Mouse (Mus musculus): ENCODE results near the gene Mrnip. TPM values are rescaled to one million over a fixed set of nuclear protein-coding genes. Genes with fewer than 3 reads are reported as not detected.
A peak's percentile ranks its signal among the peaks of the same experiment; 100 is the strongest.

Gene Mrnip
- polyA plus RNA-seq, 1 experiment, result 3.8 TPM

- Histone ChIP-seq H3K4me1 (ENCODE audit: control insufficient read depth, insufficient read depth, insufficient read length, low read length) (peaks cover 16% of the 10 kb centered on the region; the same call in 1 of the 2 replicates), H3K27me3 (ENCODE audit: control insufficient read depth, insufficient read depth, low read length) (no peaks in the 10 kb centered on the region), H3K36me3 (ENCODE audit: control insufficient read depth, insufficient read depth, low read length) (peaks cover 3% of the 10 kb centered on the region), H3K4me3 (ENCODE audit: low read depth, low read length) (no peak overlapping the region), H3K27ac (ENCODE audit: insufficient read depth, low read depth, low read length) (0 out of 2 replicates have a peak overlapping the region, but pooled peaks have one; percentile 5)
- WGBS, result 57% methylated on average over 7 of the region's 7 CpGs
- TF ChIP-seq CTCF (IDR thresholded peaks at IDR 0.05; ENCODE audit: extremely low read depth, insufficient read length, insufficient replicate concordance, low read depth, low read length) (0 out of 2 replicates have a peak, but pooled peaks have one; percentile 12), POLR2A (IDR thresholded peaks at IDR 0.05; ENCODE audit: low read depth, low read length) (no peak)
These were observed 19.8 kb downstream of the Mrnip start for GRCm38 (mm10) chr11:50194070-50194469.

GRCm38 (mm10) chr11:50194793-50195192 lies 20.5 kb downstream of the Mrnip start:
- H3K27ac ChIP-seq (ENCODE audit: insufficient read depth, low read depth, low read length), result 0 out of 2 replicates have a peak overlapping the region, but pooled peaks have one; percentile 8

DNA sequence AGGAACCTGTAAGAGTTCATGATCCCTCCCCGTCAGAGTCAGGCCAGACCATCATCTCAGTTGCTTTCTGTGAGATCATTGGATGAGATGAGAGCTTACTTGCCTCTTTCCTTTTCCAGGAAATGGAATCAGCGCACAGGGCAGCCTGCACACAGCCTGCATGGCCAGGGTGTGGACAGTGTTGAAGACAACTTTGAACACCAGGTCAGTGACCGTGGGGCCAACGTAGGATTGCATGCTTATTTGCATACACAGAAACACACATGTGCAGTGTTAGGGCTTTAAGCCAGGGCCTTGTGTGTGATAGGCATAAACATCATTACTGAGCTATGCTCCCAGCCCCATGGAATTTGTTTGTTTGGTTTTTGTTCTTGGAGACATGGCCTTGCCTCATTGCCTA lies 23.3 kb downstream of the Mrnip start:
- TF ChIP-seq POLR2A (IDR thresholded peaks at IDR 0.05; ENCODE audit: low read depth, low read length) (no peak), CTCF (IDR thresholded peaks at IDR 0.05; ENCODE audit: extremely low read depth, insufficient read length, insufficient replicate concordance, low read depth, low read length) (no peak)
- no peaks in the 10 kb centered on the region for H3K27me3 ChIP-seq (ENCODE audit: control insufficient read depth, insufficient read depth, low read length)

More at GRCm38 (mm10) chr11:50194793-50195192, 20.5 kb downstream of the Mrnip start:
- 42% methylated on average over 4 of the region's 4 CpGs for WGBS
- H3K27me3 ChIP-seq (ENCODE audit: control insufficient read depth, insufficient read depth, low read length), result no peaks in the 10 kb centered on the region
- H3K4me1 ChIP-seq (ENCODE audit: control insufficient read depth, insufficient read depth, insufficient read length, low read length), result peaks cover 16% of the 10 kb centered on the region; the same call in 1 of the 2 replicates
- TF ChIP-seq CTCF (IDR thresholded peaks at IDR 0.05; ENCODE audit: extremely low read depth, insufficient read length, insufficient replicate concordance, low read depth, low read length) (no peak), POLR2A (IDR thresholded peaks at IDR 0.05; ENCODE audit: low read depth, low read length) (no peak)
- no peak overlapping the region for H3K4me3 ChIP-seq (ENCODE audit: low read depth, low read length)
- peaks cover 10% of the 10 kb centered on the region for H3K36me3 ChIP-seq (ENCODE audit: control insufficient read depth, insufficient read depth, low read length)

DNA sequence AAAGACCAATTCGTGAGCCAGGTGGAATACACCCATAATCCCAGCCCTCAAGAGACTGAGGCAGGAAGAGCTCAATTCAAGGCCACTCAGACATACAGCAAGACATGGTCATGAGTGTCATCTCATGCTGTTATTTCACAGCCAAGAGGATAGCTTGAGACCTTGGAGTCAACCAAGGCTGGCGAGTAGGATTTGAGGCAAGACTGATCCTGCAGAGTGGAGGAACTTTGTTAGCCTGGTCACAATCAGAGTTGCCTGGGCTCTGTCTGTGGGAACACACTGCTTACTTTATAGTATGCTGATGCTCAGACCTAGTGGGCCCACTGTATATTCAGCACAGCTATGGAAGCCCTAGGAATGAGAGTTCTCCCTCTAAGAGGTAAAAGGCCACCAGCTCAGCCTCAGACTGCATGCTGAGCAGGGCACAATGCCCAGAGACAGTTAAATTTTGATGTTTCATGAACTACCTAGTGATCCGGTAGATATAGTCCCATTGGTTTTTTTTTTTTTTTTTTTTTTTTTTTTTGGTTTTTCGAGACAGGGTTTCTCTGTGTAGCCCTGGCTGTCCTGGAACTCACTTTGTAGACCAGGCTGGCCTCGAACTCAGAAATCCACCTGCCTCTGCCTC lies 24.1 kb downstream of the Mrnip start:
- H3K27me3 ChIP-seq (ENCODE audit: control insufficient read depth, insufficient read depth, low read length), result no peaks in the 10 kb centered on the region
- peaks cover 16% of the 10 kb centered on the region; the same call in 1 of the 2 replicates for H3K4me1 ChIP-seq (ENCODE audit: control insufficient read depth, insufficient read depth, insufficient read length, low read length)
- H3K27ac ChIP-seq (ENCODE audit: insufficient read depth, low read depth, low read length), result no peak overlapping the region
- TF ChIP-seq POLR2A (IDR thresholded peaks at IDR 0.05; ENCODE audit: low read depth, low read length) (no peak), CTCF (IDR thresholded peaks at IDR 0.05; ENCODE audit: extremely low read depth, insufficient read length, insufficient replicate concordance, low read depth, low read length) (no peak)
- no peak overlapping the region for H3K4me3 ChIP-seq (ENCODE audit: low read depth, low read length)
- WGBS, result 69% methylated on average over 5 of the region's 5 CpGs
- peaks cover 44% of the 10 kb centered on the region for H3K36me3 ChIP-seq (ENCODE audit: control insufficient read depth, insufficient read depth, low read length)

More for the DNA sequence above, 23.3 kb downstream of the Mrnip start:
- no peak overlapping the region for H3K4me3 ChIP-seq (ENCODE audit: low read depth, low read length)
- WGBS, result 66% methylated on average over 4 of the region's 4 CpGs
- peaks cover 37% of the 10 kb centered on the region for H3K36me3 ChIP-seq (ENCODE audit: control insufficient read depth, insufficient read depth, low read length)
- H3K27ac ChIP-seq (ENCODE audit: insufficient read depth, low read depth, low read length), result peak overlapping the region; percentile 6; the same call in 1 of the 2 replicates
- H3K4me1 ChIP-seq (ENCODE audit: control insufficient read depth, insufficient read depth, insufficient read length, low read length), result peaks cover 16% of the 10 kb centered on the region; the same call in 1 of the 2 replicates

DNA sequence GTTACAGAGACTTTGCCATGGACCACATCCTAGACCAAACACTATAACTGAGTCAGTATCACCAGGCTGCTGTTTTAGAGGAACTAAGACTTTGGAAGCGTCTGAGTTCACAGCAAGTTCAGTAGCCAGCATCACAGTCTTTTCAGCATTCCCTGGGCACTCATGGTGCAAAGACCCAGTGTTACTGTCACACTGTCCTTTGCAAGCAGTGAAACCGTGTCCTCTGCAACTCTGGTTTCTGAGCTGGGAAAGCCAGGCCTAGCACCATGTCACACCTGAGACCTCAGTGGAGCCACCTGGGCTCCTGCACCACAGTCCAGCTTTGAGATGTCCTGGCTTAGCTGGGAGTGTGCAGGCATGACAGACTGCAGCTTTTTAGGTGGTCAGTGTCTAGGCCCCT lies 24.7 kb downstream of the Mrnip start:
- Histone ChIP-seq H3K36me3 (ENCODE audit: control insufficient read depth, insufficient read depth, low read length) (peaks cover 48% of the 10 kb centered on the region), H3K4me1 (ENCODE audit: control insufficient read depth, insufficient read depth, insufficient read length, low read length) (peaks cover 15% of the 10 kb centered on the region; the same call in 1 of the 2 replicates), H3K27ac (ENCODE audit: insufficient read depth, low read depth, low read length) (no peak overlapping the region), H3K4me3 (ENCODE audit: low read depth, low read length) (no peak overlapping the region), H3K27me3 (ENCODE audit: control insufficient read depth, insufficient read depth, low read length) (no peaks in the 10 kb centered on the region)
- TF ChIP-seq POLR2A (IDR thresholded peaks at IDR 0.05; ENCODE audit: low read depth, low read length) (no peak), CTCF (IDR thresholded peaks at IDR 0.05; ENCODE audit: extremely low read depth, insufficient read length, insufficient replicate concordance, low read depth, low read length) (no peak)
- WGBS, result 91% methylated on average over 2 of the region's 2 CpGs

GRCm38 (mm10) chr11:50200613-50201012 lies 26.4 kb downstream of the Mrnip start:
- Histone ChIP-seq H3K4me3 (ENCODE audit: low read depth, low read length) (no peak overlapping the region), H3K27ac (ENCODE audit: insufficient read depth, low read depth, low read length) (no peak overlapping the region), H3K4me1 (ENCODE audit: control insufficient read depth, insufficient read depth, insufficient read length, low read length) (peaks cover 3% of the 10 kb centered on the region; the same call in 1 of the 2 replicates), H3K36me3 (ENCODE audit: control insufficient read depth, insufficient read depth, low read length) (peaks cover 64% of the 10 kb centered on the region), H3K27me3 (ENCODE audit: control insufficient read depth, insufficient read depth, low read length) (no peaks in the 10 kb centered on the region)
- 65% methylated on average over 8 of the region's 8 CpGs for WGBS
- TF ChIP-seq POLR2A (IDR thresholded peaks at IDR 0.05; ENCODE audit: low read depth, low read length) (no peak), CTCF (IDR thresholded peaks at IDR 0.05; ENCODE audit: extremely low read depth, insufficient read length, insufficient replicate concordance, low read depth, low read length) (no peak)

DNA sequence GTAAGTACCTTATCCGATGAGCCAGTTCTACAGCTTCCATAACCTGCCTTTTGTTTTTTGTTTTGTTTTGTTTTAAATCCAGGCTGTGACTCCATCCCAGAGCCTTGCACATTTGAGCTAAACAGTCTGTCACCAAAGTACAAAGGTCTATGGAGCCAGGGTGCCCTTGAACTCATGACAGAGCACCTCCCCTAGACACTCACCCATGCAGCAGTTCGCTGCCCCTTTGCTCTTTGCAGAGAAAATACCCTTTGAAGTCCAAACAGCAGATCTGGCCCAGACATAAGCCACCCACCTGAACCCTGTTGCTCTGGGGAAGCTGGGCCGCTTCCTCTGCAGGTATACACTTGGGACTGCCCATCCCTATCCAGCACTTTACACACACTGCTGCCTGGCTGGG lies 27.3 kb downstream of the Mrnip start:
- no peak for TF ChIP-seq CTCF (IDR thresholded peaks at IDR 0.05; ENCODE audit: extremely low read depth, insufficient read length, insufficient replicate concordance, low read depth, low read length)
- TF ChIP-seq POLR2A (IDR thresholded peaks at IDR 0.05; ENCODE audit: low read depth, low read length), result no peak
- no peak overlapping the region for H3K27ac ChIP-seq (ENCODE audit: insufficient read depth, low read depth, low read length)
- no peak overlapping the region for H3K4me3 ChIP-seq (ENCODE audit: low read depth, low read length)
- H3K4me1 ChIP-seq (ENCODE audit: control insufficient read depth, insufficient read depth, insufficient read length, low read length), result peaks cover 3% of the 10 kb centered on the region; the same call in 1 of the 2 replicates
- peaks cover 74% of the 10 kb centered on the region for H3K36me3 ChIP-seq (ENCODE audit: control insufficient read depth, insufficient read depth, low read length)
- no peaks in the 10 kb centered on the region for H3K27me3 ChIP-seq (ENCODE audit: control insufficient read depth, insufficient read depth, low read length)
- 84% methylated on average over 3 of the region's 3 CpGs for WGBS
